Comparison of ENCODE assay signal across 8 mouse cellular contexts in the genomic region with DNA sequence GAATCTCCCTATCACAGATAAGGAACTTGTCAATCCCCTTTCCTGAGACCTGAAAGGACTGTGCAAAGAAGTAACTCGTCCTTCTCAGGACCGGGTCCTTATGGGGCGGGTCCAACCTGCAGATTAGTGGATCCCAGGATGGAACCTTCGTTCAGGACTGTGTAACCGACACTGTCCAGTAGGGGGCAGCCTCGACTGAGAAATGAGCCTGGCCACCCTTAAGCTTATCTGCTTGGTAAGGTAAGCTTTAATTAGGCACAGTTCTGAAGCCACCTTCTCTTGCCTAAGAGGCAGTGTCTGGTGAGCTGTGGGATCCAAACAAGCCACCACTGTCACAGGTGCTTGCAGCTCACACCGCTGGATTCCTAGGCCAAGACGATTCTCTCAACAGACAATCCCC. TPM values are rescaled to one million over a fixed set of nuclear protein-coding genes. Genes with fewer than 3 reads are reported as not detected.
DNase-seq lines count a peak whose midpoint lies in the region; ATAC-seq and TF ChIP-seq lines count a peak whose summit lies in the region.

No protein-coding gene starts in this region.

- WGBS in intestine, embryonic 15.5 days: 12% methylated on average over 8 of the region's 8 CpGs
- whole genome bisulfite sequencing in midbrain, embryonic 11.5 days: 14% methylated on average over 8 of the region's 8 CpGs
- 12% methylated on average over 8 of the region's 8 CpGs for WGBS in small intestine, adult 2 months

- H3K27ac ChIP-seq in intestine, embryonic 15.5 days: no peak overlapping the region
- no peak overlapping the region for H3K27ac ChIP-seq in midbrain, embryonic 11.5 days (ENCODE audit: low read depth, low read length)
- no peak overlapping the region for H3K27ac ChIP-seq in small intestine, adult 2 months (ENCODE audit: insufficient read depth, low read depth, low read length)

- H3K27me3 ChIP-seq in intestine, embryonic 15.5 days (replicated peaks): no peaks in the 10 kb centered on the region
- H3K27me3 ChIP-seq in midbrain, embryonic 11.5 days (ENCODE audit: control insufficient read depth, insufficient read depth, low read length): no peaks in the 10 kb centered on the region
- no peaks in the 10 kb centered on the region for H3K27me3 ChIP-seq in small intestine, adult 2 months (ENCODE audit: control insufficient read depth, insufficient read depth, low read length)

- H3K4me1 ChIP-seq in intestine, embryonic 15.5 days (replicated peaks): 0 out of 2 replicates have a peak, but pooled peaks cover 4% of the 10 kb centered on the region
- H3K4me1 ChIP-seq in midbrain, embryonic 11.5 days (ENCODE audit: control insufficient read depth, insufficient read depth, low read length): no peaks in the 10 kb centered on the region
- H3K4me1 ChIP-seq in small intestine, adult 2 months (ENCODE audit: control insufficient read depth, insufficient read depth, insufficient read length, low read length): no peaks in the 10 kb centered on the region; the same call in 1 of the 2 replicates

- no peak overlapping the region for H3K9ac ChIP-seq in intestine, embryonic 15.5 days
- H3K9ac ChIP-seq in midbrain, embryonic 11.5 days (ENCODE audit: low read length): no peak overlapping the region

- peak; percentile 89; the same call in 1 of the 2 replicates for TF ChIP-seq CTCF in small intestine, adult 2 months (IDR thresholded peaks at IDR 0.05; ENCODE audit: extremely low read depth, insufficient read length, insufficient replicate concordance, low read depth, low read length)

- peak; percentile 56 for DNase-seq in cerebellum, adult 11 months
- DNase-seq in cerebellum, postnatal 36 days: peak; percentile 80 to 84
- peak; percentile 47 to 64 for DNase-seq in gastrocnemius, adult 8-10 months (ENCODE audit: low spot score in 2 of 2)
- peak; percentile 76 to 85 for DNase-seq in left cerebral cortex, postnatal 14 days (ENCODE audit: low spot score in 2 of 2)
- DNase-seq in midbrain, embryonic 11.5 days (ENCODE audit: low spot score, missing footprints): peak; percentile 99

- H3K4me3 ChIP-seq in intestine, embryonic 15.5 days (replicated peaks): no peak overlapping the region
- H3K4me3 ChIP-seq in midbrain, embryonic 11.5 days (ENCODE audit: low read depth, low read length): no peak overlapping the region
- H3K4me3 ChIP-seq in small intestine, adult 2 months (ENCODE audit: low read depth, low read length): no peak overlapping the region

- H3K36me3 ChIP-seq in intestine, embryonic 15.5 days: no peaks in the 10 kb centered on the region
- H3K36me3 ChIP-seq in midbrain, embryonic 11.5 days (ENCODE audit: control insufficient read depth, insufficient read depth, low read length): no peaks in the 10 kb centered on the region
- H3K36me3 ChIP-seq in small intestine, adult 2 months (ENCODE audit: control insufficient read depth, insufficient read depth, low read length): no peaks in the 10 kb centered on the region

- no peak for ATAC-seq in cerebellum, adult (ENCODE audit: insufficient number of reproducible peaks, low FRiP score, low TSS enrichment)
- peak; percentile 60 for ATAC-seq in intestine, embryonic 15.5 days
- ATAC-seq in midbrain, embryonic 11.5 days (ENCODE audit: low FRiP score): peak; percentile 51; the same call in 1 of the 2 replicates

- no peak for TF ChIP-seq POLR2A in small intestine, adult 2 months (IDR thresholded peaks at IDR 0.05; ENCODE audit: low read depth, low read length)

- intact Hi-C loops in left cerebral cortex, postnatal 14 days (cut with DNase I): loop anchor here (1.0 to 5.0 kb wide), 2 partner anchors 79 to 207 kb away; no protein-coding TSS in a partner anchor

- no peaks in the 10 kb centered on the region for H3K9me3 ChIP-seq in intestine, embryonic 15.5 days
- no peaks in the 10 kb centered on the region for H3K9me3 ChIP-seq in midbrain, embryonic 11.5 days (ENCODE audit: control insufficient read depth, low read length)

- H3K4me2 ChIP-seq in intestine, embryonic 15.5 days (replicated peaks): no peak overlapping the region
- no peak overlapping the region for H3K4me2 ChIP-seq in midbrain, embryonic 11.5 days

RNA-seq across cellular contexts. Expression of a gene that starts 24.8 kb away (rescaled TPM):
- total RNA-seq in gastrocnemius, adult 8-10 months (2022): not detected
- 0.49 and 0.58 TPM in 2 replicates for polyA plus RNA-seq in intestine, embryonic 15.5 days (2015; fragmentation: Nextera tagmentation; extraction: Ambion mirVana)
- not detected for total RNA-seq in left cerebral cortex, postnatal 14 days (2021)
- 0.39 TPM in 1 of 2 replicates, not detected in the other for polyA plus RNA-seq in midbrain, embryonic 11.5 days (2014; fragmentation: Nextera tagmentation; extraction: Ambion mirVana)
- polyA plus RNA-seq in small intestine, adult 2 months (2012; rRNA removed): not detected in 2 replicates

RNA-seq across cellular contexts. Expression of a gene that starts 34.8 kb away (rescaled TPM):
- total RNA-seq in gastrocnemius, adult 8-10 months (2022): 1 to 10 TPM; 2.4 to 5.2 (median 3.5) TPM
- 19.8 and 21.3 TPM in 2 replicates for polyA plus RNA-seq in intestine, embryonic 15.5 days (2015; fragmentation: Nextera tagmentation; extraction: Ambion mirVana)
- 10 to 100 TPM; 19.7 to 19.8 TPM for total RNA-seq in left cerebral cortex, postnatal 14 days (2021)
- polyA plus RNA-seq in midbrain, embryonic 11.5 days (2014; fragmentation: Nextera tagmentation; extraction: Ambion mirVana): 7.9 and 9.1 TPM in 2 replicates
- polyA plus RNA-seq in small intestine, adult 2 months (2012; rRNA removed): 10.5 and 10.6 TPM in 2 replicates
